Mouse (Mus musculus) heart, adult 2 months (tissue): ENCODE measurements around the gene Ubc.
A peak's percentile ranks its signal among the peaks of the same experiment; 100 is the strongest.

Experiments used
- CTCF ChIP-seq: fragments of 200-600 bp; IDR thresholded peaks from 2 replicates; pipeline ENCODE4 v1.8.1; 2022; ENCODE audit warnings: antibody characterized with exemption, mild to moderate bottlenecking, moderate library complexity
- EP300 ChIP-seq: fragments of 200-500 bp; IDR thresholded peaks from 2 replicates; pipeline ENCODE4 v1.6.1; 2011; ENCODE audit warnings: low read depth, low read length, control low read depth; ENCODE audit not compliant: insufficient read depth
- POLR2A ChIP-seq: fragments of 200-500 bp; IDR thresholded peaks from 2 replicates; pipeline ENCODE4 v1.6.1; 2011; ENCODE audit warnings: mild to moderate bottlenecking, low read depth, low read length, control low read depth; ENCODE audit not compliant: insufficient read depth

DNA sequence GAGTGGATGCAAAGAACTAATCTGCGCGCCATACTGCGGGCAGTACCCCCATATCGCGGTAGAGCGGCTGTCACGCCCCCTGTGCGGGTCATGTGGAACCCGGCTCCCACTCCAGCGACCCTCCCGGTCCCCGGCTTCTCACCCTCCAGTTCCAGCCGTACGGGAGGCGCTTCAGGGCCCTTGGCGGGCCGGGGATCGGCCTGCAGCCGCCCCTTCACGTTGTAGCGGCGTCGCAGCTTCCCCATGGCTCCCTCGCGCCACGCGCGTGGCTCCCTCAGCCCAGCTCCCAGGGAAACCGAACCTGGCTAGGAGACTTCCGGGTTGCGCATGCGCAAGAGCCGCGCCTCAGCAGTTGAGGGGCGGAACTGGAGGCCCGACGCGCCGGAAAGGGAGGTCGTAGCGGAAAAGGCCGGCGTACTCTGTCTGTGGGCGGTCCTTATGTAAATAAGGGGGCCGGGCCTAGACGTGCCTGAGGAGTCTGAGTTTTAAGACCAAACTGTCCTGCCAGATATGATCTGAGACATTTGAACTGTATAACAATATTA lies 43.9 kb upstream of the Ubc start, which contains the start of gene Dhx37:
- no peak for TF ChIP-seq CTCF
- TF ChIP-seq EP300, result no peak
- peak; percentile 70 for TF ChIP-seq POLR2A
